Mouse (Mus musculus) inflammation-experienced regulatory T-cells, adult 16 weeks (primary cell): Measurements from ENCODE around the gene Fam180a. TPM values are rescaled to one million over a fixed set of nuclear protein-coding genes. Genes with fewer than 3 reads are reported as not detected.

Source experiments
- polyA plus RNA-seq: library from polyadenylated mRNA; unstranded; fragments of 100-300 nt; shearing (Covaris generic); gene quantifications from one replicate; pipeline ENCODE4 v1.2.1, GENCODE M21; 2017

The Fam180a gene
- polyA plus RNA-seq: not detected

DNA sequence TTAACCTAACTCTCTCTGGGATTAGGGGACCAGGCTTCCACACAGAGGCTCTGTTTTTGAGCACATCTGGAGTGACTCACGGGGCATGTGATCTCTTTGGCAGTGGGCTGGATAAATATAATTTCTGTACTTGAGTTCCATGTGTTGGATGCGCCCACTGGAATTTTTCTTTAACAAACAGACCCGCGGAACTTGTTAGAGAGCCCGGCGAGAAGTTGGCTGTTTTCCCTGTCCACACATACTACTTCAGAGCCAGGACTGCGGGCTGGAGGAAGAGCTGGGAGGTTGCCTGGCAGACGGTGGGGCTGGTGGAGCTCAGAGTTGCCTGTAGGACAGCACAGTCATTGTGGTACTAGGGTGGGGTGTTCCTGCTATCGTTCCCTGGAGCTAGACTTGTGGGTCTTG is at the start of gene Fam180a:
Gene Fam180a (minus strand): TSS at position 31 of the 405 bp plus-strand sequence.

DNA sequence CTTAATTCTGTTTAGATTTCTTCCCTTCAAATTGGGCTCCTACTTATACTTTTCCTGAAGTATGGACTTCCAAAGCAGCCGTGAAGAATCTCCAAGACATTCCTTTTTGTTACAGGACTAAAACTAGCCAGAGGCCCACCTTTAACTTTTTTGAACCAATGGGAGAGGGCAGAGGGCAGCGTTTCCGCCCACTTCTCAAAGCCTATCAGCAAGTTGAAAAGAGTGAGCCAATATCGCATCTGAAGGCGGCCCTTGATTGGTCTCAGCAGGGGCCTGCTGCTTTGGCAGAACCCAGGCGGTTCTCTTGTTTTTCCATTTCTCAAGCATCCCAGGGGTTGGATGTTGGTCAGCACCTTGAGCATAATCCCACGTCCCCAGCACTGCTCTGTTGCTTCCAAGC is 17.9 kb downstream of the Fam180a start, which contains the start of gene Slc13a4:
Gene Slc13a4 (minus strand): TSS at position 95 of the 400 bp plus-strand sequence.

Other genes starting within 250 kb of the Fam180a start
- gene Cnot4, start 192.4 kb downstream of the Fam180a start, polyA plus RNA-seq: 74.4 TPM
- gene Nup205, start 148.7 kb downstream of the Fam180a start, polyA plus RNA-seq: 46.6 TPM
- gene Slc13a4, start 18.0 kb downstream of the Fam180a start, polyA plus RNA-seq: not detected
- gene Mtpn, start 213.7 kb upstream of the Fam180a start, polyA plus RNA-seq: 95.3 TPM